Mouse (Mus musculus): ENCODE measurements around the gene Flot1. TPM values are rescaled to one million over a fixed set of nuclear protein-coding genes. Genes with fewer than 3 reads are reported as not detected.
A peak's percentile ranks its signal among the peaks of the same experiment; 100 is the strongest.

Flot1 gene
- polyA plus RNA-seq, 1 experiment = 52.7 TPM

DNA sequence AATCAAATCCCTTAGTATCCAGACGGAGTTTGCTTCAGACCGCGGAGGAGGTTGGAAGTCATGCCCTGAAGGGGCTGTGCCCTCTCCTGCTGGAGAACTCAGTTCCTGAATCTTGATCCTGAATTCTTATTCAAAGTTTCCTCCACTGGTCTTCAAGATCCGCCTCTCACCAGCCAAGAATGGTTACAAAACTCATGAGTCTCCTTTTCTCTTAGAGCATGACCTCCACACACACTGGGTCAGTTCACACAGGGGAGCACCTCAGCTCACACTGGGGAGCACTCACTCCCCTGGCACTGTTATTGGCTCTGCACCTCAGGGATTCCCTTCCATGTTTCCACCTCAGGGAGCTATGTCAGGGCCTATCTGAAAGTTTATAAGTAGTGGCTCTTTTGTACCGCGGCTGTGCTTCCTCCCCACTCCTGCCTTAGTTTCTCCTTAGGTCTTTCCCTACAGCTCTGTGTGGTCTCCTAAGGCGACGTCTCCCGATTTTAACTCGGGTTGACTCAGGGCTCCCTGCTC is 41.9 kb downstream of the Flot1 start:
- Histone ChIP-seq H3K27ac (ENCODE audit: insufficient read depth, low read depth, low read length) (peak overlapping the region; percentile 96), H3K4me1 (ENCODE audit: control insufficient read depth, insufficient read depth, low read length) (peaks cover 21% of the 10 kb centered on the region), H3K4me3 (ENCODE audit: insufficient read depth, low read length) (peak overlapping the region; percentile 98)
- no peak for TF ChIP-seq POLR2A (IDR thresholded peaks at IDR 0.05; ENCODE audit: borderline replicate concordance, low read depth, low read length)
- no peak for TF ChIP-seq CTCF (IDR thresholded peaks at IDR 0.05; ENCODE audit: low read depth, low read length)

DNA sequence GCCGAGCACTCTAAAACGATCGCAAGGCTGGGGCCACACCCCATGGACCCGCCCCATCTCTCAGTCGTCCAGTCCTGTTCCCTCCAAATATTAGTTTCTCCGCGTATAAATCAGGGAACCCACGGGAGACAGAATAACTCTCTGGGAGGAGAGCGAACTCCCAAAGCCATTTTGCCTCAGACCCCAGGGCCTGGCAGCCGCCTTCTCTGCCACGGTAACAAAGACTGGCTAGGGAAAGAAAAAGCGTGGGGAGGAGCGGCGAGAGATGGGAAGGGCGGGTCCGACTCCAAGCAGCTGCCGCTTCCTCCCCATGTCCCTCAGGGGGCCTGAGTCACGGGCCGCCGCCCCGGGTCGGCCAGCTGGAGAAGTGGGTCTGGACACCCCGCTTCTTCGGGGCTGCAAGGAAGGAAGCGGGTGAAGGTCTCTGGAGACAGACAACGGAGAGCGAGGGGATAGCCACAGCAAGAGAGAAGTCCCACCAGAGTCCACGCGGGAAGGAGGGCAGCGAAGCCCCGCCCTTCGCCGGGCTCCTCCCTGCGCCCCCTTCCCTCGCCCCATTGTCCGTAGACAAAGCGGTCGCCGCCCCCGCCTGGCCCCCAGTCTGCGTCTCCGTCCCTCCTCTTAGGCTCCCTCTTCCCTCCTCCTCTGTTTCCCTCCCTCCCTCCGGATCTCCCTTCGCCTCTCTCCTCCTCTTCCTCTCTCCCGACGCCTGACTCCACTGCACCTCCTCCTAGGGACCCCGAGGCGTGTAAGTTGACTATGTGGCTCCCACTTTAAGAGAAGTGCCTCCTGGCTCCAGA is 42.7 kb downstream of the Flot1 start, which contains the start of gene Ppp1r18:
TSS of gene Ppp1r18 (plus strand) at position 113 of the 800 bp plus-strand sequence.
- H3K4me3 ChIP-seq (ENCODE audit: insufficient read depth, low read length) = peak within 1 kb of the TSS; percentile 98
- H3K27ac ChIP-seq (ENCODE audit: insufficient read depth, low read depth, low read length) = peak within 1 kb of the TSS; percentile 96
- H3K4me1 ChIP-seq (ENCODE audit: control insufficient read depth, insufficient read depth, low read length) = peaks cover 13% of the 10 kb centered on the region
- TF ChIP-seq CTCF (IDR thresholded peaks at IDR 0.05; ENCODE audit: low read depth, low read length) (no peak), POLR2A (IDR thresholded peaks at IDR 0.05; ENCODE audit: borderline replicate concordance, low read depth, low read length) (no peak)

DNA sequence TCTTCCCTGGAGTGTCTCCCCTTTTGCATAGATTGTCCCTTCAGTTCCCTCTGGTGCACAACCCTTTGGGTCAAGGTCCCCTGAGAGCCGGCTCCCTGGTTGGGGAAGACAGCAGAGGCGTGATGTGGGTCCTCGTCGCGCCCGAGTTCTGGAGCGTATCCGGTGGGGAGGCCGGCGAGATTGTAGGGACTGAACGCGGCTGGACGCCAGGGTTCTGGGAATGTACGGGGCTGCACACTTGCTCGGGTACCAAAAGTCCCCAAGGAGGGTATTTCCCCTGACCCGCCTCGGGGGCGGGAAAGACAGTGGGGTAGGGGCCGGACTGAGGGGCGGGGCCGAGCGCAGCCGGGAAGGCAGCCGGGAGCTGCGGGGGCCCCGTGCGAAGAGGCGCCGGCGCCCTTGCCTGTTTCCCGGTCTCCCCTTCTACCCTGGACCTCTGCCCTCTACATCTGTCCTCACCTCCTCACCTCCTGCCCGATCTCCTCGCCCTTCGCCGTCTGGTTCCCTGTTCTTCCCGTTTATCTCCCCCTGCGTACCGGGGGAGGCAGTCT is 43.3 kb downstream of the Flot1 start:
- Histone ChIP-seq H3K27ac (ENCODE audit: insufficient read depth, low read depth, low read length) (peak overlapping the region; percentile 96), H3K4me3 (ENCODE audit: insufficient read depth, low read length) (peak overlapping the region; percentile 98), H3K4me1 (ENCODE audit: control insufficient read depth, insufficient read depth, low read length) (peaks cover 15% of the 10 kb centered on the region)
- TF ChIP-seq POLR2A (IDR thresholded peaks at IDR 0.05; ENCODE audit: borderline replicate concordance, low read depth, low read length) (no peak), CTCF (IDR thresholded peaks at IDR 0.05; ENCODE audit: low read depth, low read length) (no peak)

DNA sequence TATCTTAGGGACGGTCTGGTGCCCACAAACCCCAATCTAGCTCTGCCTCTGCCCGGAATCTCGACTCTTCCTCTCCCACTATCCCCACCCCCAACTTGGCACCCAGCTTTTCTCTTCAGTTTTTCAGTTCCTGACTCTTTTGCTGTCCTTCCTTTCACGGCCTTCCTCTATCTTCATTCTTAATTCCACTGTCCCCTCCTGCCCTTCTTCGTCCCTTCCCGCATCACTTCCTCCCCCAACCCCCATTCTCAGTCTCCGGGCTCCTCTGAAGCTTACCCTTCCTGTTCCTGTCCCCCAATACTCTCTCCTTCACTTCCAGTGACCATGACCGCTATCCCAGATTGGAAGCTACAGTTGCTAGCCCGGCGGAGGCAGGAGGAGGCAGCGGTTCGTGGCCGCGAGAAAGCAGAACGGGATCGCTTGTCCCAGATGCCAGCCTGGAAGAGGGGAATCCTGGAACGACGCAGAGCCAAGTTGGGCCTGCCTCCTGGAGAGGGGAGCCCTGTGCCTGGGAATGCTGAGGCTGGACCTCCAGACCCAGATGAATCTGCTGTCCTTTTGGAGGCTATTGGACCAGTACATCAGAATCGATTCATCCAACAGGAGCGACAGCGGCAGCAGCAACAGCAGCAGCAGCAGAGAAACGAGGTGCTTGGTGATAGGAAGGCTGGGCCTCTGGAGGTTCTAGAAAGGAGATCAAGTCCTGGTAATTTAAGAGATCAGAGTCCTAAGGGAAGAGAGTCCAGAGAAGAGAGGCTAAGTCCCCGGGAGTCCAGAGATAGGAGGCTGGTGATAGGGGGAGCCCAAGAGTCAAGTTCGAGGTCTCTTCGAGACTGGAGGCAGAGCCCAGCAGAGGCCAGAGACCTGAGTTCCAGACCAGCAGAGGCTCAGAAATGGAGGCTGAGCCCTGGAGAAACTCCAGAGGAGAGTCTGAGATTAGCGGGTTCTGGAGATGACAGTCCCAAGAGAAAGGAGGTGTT is 44.2 kb downstream of the Flot1 start:
- peak overlapping the region; percentile 96 for H3K27ac ChIP-seq (ENCODE audit: insufficient read depth, low read depth, low read length)
- H3K4me3 ChIP-seq (ENCODE audit: insufficient read depth, low read length) = peak overlapping the region; percentile 98
- TF ChIP-seq POLR2A (IDR thresholded peaks at IDR 0.05; ENCODE audit: borderline replicate concordance, low read depth, low read length) (no peak), CTCF (IDR thresholded peaks at IDR 0.05; ENCODE audit: low read depth, low read length) (no peak; the same call in 1 of the 2 replicates)
- peaks cover 16% of the 10 kb centered on the region for H3K4me1 ChIP-seq (ENCODE audit: control insufficient read depth, insufficient read depth, low read length)

DNA sequence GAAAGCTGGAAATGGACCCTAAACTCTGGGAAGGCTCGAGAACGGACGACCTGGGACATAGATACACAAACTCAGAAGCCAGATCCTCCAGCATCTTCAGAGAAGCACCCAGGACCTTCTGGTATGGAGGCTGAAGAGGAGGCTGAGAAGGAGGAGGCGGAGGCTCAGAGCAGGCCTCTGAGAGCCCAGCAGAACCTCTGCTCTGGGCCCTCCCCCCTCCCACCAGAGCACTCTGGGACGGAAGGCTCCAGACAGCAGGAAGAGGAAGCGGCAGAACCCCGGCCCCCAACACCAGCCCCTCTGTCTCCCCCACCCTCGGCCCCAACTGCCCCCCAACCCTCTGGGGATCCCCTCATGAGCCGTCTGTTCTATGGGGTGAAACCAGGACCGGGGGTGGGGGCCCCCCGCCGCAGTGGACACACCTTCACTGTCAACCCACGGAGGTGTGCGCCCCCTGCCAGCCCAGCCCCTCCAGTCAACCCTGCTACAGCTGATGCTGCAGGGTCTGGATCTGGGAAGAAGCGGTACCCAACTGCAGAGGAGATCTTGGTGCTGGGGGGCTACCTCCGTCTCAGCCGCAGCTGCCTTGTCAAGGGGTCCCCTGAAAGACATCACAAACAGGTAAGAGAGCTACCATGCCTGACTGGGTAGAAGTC is 45.3 kb downstream of the Flot1 start:
- no peak for TF ChIP-seq POLR2A (IDR thresholded peaks at IDR 0.05; ENCODE audit: borderline replicate concordance, low read depth, low read length)
- no peak for TF ChIP-seq CTCF (IDR thresholded peaks at IDR 0.05; ENCODE audit: low read depth, low read length)
- Histone ChIP-seq H3K4me1 (ENCODE audit: control insufficient read depth, insufficient read depth, low read length) (peaks cover 21% of the 10 kb centered on the region), H3K4me3 (ENCODE audit: insufficient read depth, low read length) (peak overlapping the region; percentile 98), H3K27ac (ENCODE audit: insufficient read depth, low read depth, low read length) (peak overlapping the region; percentile 99)

DNA sequence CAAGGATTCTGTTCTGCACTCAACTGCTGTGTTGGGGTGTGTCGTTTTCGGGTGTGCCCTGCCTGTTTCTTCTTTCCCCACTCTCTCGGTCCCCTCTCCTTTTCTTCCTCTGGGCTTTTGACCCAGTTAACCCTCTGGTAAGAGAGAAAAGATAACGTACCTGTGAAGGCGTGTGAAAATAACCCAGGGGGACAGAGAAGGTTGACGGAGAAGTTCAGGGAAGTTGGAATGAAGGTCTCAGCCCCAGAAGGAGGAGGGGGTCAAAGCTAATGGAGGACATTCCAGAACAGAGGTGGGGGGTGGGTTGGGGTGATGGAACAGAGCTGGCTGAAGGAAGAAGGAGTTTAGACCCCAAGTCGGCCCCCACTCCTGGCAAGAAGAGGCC is 45.9 kb downstream of the Flot1 start:
- peaks cover 23% of the 10 kb centered on the region for H3K4me1 ChIP-seq (ENCODE audit: control insufficient read depth, insufficient read depth, low read length)
- peak overlapping the region; percentile 98 for H3K4me3 ChIP-seq (ENCODE audit: insufficient read depth, low read length)
- H3K27ac ChIP-seq (ENCODE audit: insufficient read depth, low read depth, low read length) = peak overlapping the region; percentile 99
- no peak for TF ChIP-seq CTCF (IDR thresholded peaks at IDR 0.05; ENCODE audit: low read depth, low read length)
- no peak for TF ChIP-seq POLR2A (IDR thresholded peaks at IDR 0.05; ENCODE audit: borderline replicate concordance, low read depth, low read length)

DNA sequence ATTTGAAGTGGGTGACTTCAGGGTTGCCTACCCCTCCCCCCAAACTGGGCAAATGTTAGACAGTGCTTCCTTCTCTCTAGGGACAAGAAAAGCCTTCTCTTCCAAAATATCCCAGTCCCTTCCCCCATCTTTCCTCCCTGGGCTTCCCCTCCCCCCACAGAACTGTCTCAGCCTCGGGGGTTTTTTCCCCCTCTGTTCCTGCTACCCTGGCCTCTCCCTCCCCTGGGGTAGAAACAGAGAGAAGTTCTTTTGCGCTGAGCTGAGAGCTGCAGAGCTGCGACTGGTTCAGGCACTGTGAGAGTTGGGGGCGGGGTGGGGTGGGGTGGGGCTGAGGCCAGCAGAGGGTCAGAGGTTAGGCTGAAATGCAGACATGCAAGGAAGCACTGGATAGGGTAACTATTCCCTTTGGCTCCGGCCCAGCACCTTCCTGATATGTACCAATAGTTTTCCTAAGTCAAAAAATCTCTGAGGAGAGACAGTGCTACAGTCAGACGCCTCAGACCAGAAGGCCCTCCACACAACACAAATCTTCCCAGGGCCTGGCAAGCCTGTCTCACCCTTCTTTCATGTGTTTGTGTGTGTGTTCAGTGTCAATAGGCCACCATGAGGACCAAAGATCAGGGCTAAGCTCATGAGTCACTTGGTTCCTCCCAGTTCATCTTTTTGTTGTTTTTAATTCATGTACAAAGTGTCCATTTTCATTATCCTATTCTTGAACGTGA is 46.5 kb downstream of the Flot1 start:
- TF ChIP-seq CTCF (IDR thresholded peaks at IDR 0.05; ENCODE audit: low read depth, low read length) = no peak
- no peak for TF ChIP-seq POLR2A (IDR thresholded peaks at IDR 0.05; ENCODE audit: borderline replicate concordance, low read depth, low read length)
- H3K4me3 ChIP-seq (ENCODE audit: insufficient read depth, low read length) = peak overlapping the region; percentile 98
- peaks cover 21% of the 10 kb centered on the region for H3K4me1 ChIP-seq (ENCODE audit: control insufficient read depth, insufficient read depth, low read length)
- H3K27ac ChIP-seq (ENCODE audit: insufficient read depth, low read depth, low read length) = peak overlapping the region; percentile 99

DNA sequence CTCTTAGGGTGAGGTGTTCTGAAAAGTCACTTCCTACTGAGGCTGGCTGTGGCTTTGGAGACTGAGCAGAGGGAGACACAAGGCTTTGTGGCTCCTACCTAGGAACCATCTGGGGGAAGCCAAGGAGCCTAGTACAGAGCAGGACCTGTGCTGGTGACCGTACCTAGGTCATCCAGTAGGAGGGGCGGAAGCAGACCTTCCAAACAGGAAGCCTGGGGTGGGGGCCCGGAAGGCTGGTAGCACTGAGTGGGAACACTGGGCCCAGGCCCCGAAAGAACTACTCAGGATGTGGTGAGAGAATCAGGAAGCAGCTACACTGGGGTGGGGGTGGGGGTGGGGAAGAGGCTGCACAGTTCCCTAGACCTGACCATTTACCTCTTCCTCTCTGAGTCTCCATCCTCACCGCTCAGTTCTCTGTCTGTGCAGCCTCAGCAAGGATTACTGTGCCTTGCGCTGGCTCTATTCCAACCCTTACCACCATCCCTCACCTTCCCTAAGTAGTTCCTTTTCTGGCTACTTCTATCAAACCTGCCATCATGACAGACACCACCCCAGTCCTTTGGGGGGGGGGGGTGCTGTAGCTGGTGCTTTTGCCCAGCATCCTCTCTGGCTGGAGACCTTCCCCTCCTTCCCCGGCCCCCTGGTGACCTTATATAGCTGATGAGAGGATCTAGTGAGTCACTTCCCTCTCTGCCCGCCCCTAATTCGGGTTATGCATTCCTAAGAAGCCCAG is 47.3 kb downstream of the Flot1 start:
- H3K4me3 ChIP-seq (ENCODE audit: insufficient read depth, low read length) = peak overlapping the region; percentile 98
- H3K4me1 ChIP-seq (ENCODE audit: control insufficient read depth, insufficient read depth, low read length) = peaks cover 14% of the 10 kb centered on the region
- peak overlapping the region; percentile 99 for H3K27ac ChIP-seq (ENCODE audit: insufficient read depth, low read depth, low read length)
- TF ChIP-seq CTCF (IDR thresholded peaks at IDR 0.05; ENCODE audit: low read depth, low read length) = 0 out of 2 replicates have a peak, but pooled peaks have one; percentile 7
- no peak for TF ChIP-seq POLR2A (IDR thresholded peaks at IDR 0.05; ENCODE audit: borderline replicate concordance, low read depth, low read length)
